Mouse (Mus musculus) testis, adult 2 months (tissue): ENCODE results near the gene Gm9758. TPM values are rescaled to one million over a fixed set of nuclear protein-coding genes. Genes with fewer than 3 reads are reported as not detected.
"Not testable (repeated sequence)": the region's sequence is repeated elsewhere in the genome, so short reads cannot be mapped to it uniquely, and the experiment has no call there.

ENCODE experiments used
- H3K27ac ChIP-seq: fragments of 200-500 bp; 2 replicates; pipeline ENCODE4 v1.5.1; 2012; ENCODE audit warnings: low read depth, low read length; ENCODE audit not compliant: control insufficient read depth, insufficient read depth
- H3K27me3 ChIP-seq: fragments of 200-500 bp; 2 replicates; pipeline ENCODE4 v1.6.1; 2012; ENCODE audit warnings: mild to moderate bottlenecking, low read length, moderate library complexity; ENCODE audit not compliant: control insufficient read depth, insufficient read depth
- H3K36me3 ChIP-seq: fragments of 200-500 bp; 2 replicates; pipeline ENCODE4 v1.6.1; 2012; ENCODE audit warnings: mild to moderate bottlenecking, low read length; ENCODE audit not compliant: control insufficient read depth, insufficient read depth
- H3K4me1 ChIP-seq: fragments of 200-500 bp; 2 replicates; pipeline ENCODE4 v1.6.1; 2012; ENCODE audit warnings: low read length; ENCODE audit not compliant: control insufficient read depth, insufficient read depth
- H3K4me3 ChIP-seq: fragments of 200-500 bp; 2 replicates; pipeline ENCODE4 v1.5.1; 2012; ENCODE audit warnings: low read depth, mild to moderate bottlenecking, low read length, moderate library complexity, mixed read lengths; ENCODE audit not compliant: control insufficient read depth
- polyA plus RNA-seq: library from polyadenylated mRNA; depleted of rRNA; stranded (reverse); fragments of >200 nt; gene quantifications from 2 replicates; pipeline ENCODE4 v1.2.3, GENCODE M21; 2012; rRNA removed

Gene Gm9758
- 7.5 TPM in 2 replicates for polyA plus RNA-seq

GRCm38 (mm10) chr5:14914799-14915198 lies at the start of gene Gm9758:
Gene Gm9758 (minus strand): TSS chr5:14914899.
- not testable (repeated sequence) for H3K27me3 ChIP-seq, H3K36me3 ChIP-seq

GRCm38 (mm10) chr5:14963821-14964220 lies 49.1 kb upstream of the Gm9758 start:
- H3K4me3 ChIP-seq, H3K27me3 ChIP-seq, H3K4me1 ChIP-seq, H3K36me3 ChIP-seq, H3K27ac ChIP-seq: not testable (repeated sequence)

More at GRCm38 (mm10) chr5:14914799-14915198, at the start of gene Gm9758:
- not testable (repeated sequence) for H3K27ac ChIP-seq, H3K4me1 ChIP-seq
- H3K4me3 ChIP-seq: peak within 1 kb of the TSS; percentile 54

GRCm38 (mm10) chr5:14961502-14961901 lies 46.8 kb upstream of the Gm9758 start:
- H3K27ac ChIP-seq, H3K4me3 ChIP-seq, H3K27me3 ChIP-seq, H3K36me3 ChIP-seq, H3K4me1 ChIP-seq: not testable (repeated sequence)

- H3K36me3 ChIP-seq, H3K27me3 ChIP-seq, H3K4me1 ChIP-seq, H3K27ac ChIP-seq, H3K4me3 ChIP-seq: not testable (repeated sequence)
These were observed 41.4 kb upstream of the Gm9758 start for GRCm38 (mm10) chr5:14955928-14956706.

- H3K4me3 ChIP-seq, H3K4me1 ChIP-seq, H3K27ac ChIP-seq, H3K36me3 ChIP-seq, H3K27me3 ChIP-seq: not testable (repeated sequence)
These were observed 38.9 kb upstream of the Gm9758 start for GRCm38 (mm10) chr5:14953587-14953986.

- not testable (repeated sequence) for H3K4me1 ChIP-seq, H3K27me3 ChIP-seq, H3K27ac ChIP-seq, H3K36me3 ChIP-seq, H3K4me3 ChIP-seq
These were observed 38.0 kb upstream of the Gm9758 start for GRCm38 (mm10) chr5:14952749-14953148.

- not testable (repeated sequence) for H3K27me3 ChIP-seq, H3K27ac ChIP-seq, H3K36me3 ChIP-seq, H3K4me1 ChIP-seq, H3K4me3 ChIP-seq
These were observed 37.1 kb upstream of the Gm9758 start for GRCm38 (mm10) chr5:14951822-14952221.

- H3K4me3 ChIP-seq, H3K4me1 ChIP-seq, H3K27ac ChIP-seq, H3K27me3 ChIP-seq, H3K36me3 ChIP-seq: not testable (repeated sequence)
These were observed 32.9 kb upstream of the Gm9758 start for GRCm38 (mm10) chr5:14947482-14948198.

- H3K4me3 ChIP-seq: peak overlapping the region; percentile 49
- H3K4me1 ChIP-seq: not testable (repeated sequence)
These were observed 30.8 kb upstream of the Gm9758 start for GRCm38 (mm10) chr5:14945524-14945923.

GRCm38 (mm10) chr5:14941043-14941442 lies 26.3 kb upstream of the Gm9758 start:
- not testable (repeated sequence) for H3K27ac ChIP-seq, H3K27me3 ChIP-seq, H3K4me3 ChIP-seq

More at GRCm38 (mm10) chr5:14945524-14945923, 30.8 kb upstream of the Gm9758 start:
- not testable (repeated sequence) for H3K27me3 ChIP-seq, H3K27ac ChIP-seq, H3K36me3 ChIP-seq

GRCm38 (mm10) chr5:14938329-14938728 lies 23.6 kb upstream of the Gm9758 start, which contains the start of gene Speer4e:
Gene Speer4e (minus strand): TSS chr5:14938429.
- H3K36me3 ChIP-seq, H3K27ac ChIP-seq, H3K27me3 ChIP-seq: not testable (repeated sequence)

More at GRCm38 (mm10) chr5:14941043-14941442, 26.3 kb upstream of the Gm9758 start:
- not testable (repeated sequence) for H3K36me3 ChIP-seq, H3K4me1 ChIP-seq

GRCm38 (mm10) chr5:14933721-14934120 lies 19.0 kb upstream of the Gm9758 start:
- not testable (repeated sequence) for H3K27me3 ChIP-seq, H3K27ac ChIP-seq, H3K4me1 ChIP-seq, H3K4me3 ChIP-seq, H3K36me3 ChIP-seq

More at GRCm38 (mm10) chr5:14938329-14938728, 23.6 kb upstream of the Gm9758 start, which contains the start of gene Speer4e:
- peak within 1 kb of the TSS; percentile 82 for H3K4me3 ChIP-seq
- H3K4me1 ChIP-seq: not testable (repeated sequence)
